Mouse (Mus musculus) hindbrain, embryonic 11.5 days (tissue): ENCODE measurements around the gene Pnmal1. TPM values are rescaled to one million over a fixed set of nuclear protein-coding genes. Genes with fewer than 3 reads are reported as not detected.
A peak's percentile ranks its signal among the peaks of the same experiment; 100 is the strongest.

Source experiments
- ATAC-seq: fragments of 200-750 bp; cut with Nextera tagmentation; 2 replicates; pipeline ENCODE4 v1.8.0; 2017; ENCODE audit warnings: mild to moderate bottlenecking, moderate TSS enrichment, moderate library complexity; ENCODE audit not compliant: low FRiP score
- DNase-seq: peaks from one replicate; pipeline ENCODE4 v3.0.0-alpha.2; 2015; ENCODE audit warnings: low spot score
- H3K27ac ChIP-seq: fragments of 300-500 bp; sonication (generic); 2 replicates; pipeline ENCODE4 v1.5.1; 2014; ENCODE audit warnings: mild to moderate bottlenecking, low read depth, low read length
- H3K27me3 ChIP-seq: fragments of 300-500 bp; sonication (generic); 2 replicates; pipeline ENCODE4 v1.6.1; 2014; ENCODE audit warnings: mild to moderate bottlenecking, low read length, moderate library complexity, mixed read lengths; ENCODE audit not compliant: control insufficient read depth, insufficient read depth
- H3K36me3 ChIP-seq: fragments of 300-500 bp; sonication (generic); 2 replicates; pipeline ENCODE4 v1.6.1; 2014; ENCODE audit warnings: mild to moderate bottlenecking, low read length, moderate library complexity, mixed read lengths; ENCODE audit not compliant: control insufficient read depth, insufficient read depth
- H3K4me1 ChIP-seq: fragments of 300-500 bp; sonication (generic); replicated peaks from 2 replicates; pipeline ENCODE4 v1.6.1; 2014; ENCODE audit warnings: low read length, mixed read lengths; ENCODE audit not compliant: control insufficient read depth, insufficient read depth
- H3K4me2 ChIP-seq: fragments of 300-500 bp; sonication (generic); replicated peaks from 2 replicates; pipeline ENCODE4 v1.6.1; 2014; ENCODE audit warnings: mild to moderate bottlenecking, low read depth, low read length
- H3K4me3 ChIP-seq: fragments of 300-500 bp; sonication (generic); 2 replicates; pipeline ENCODE4 v1.5.1; 2014; ENCODE audit warnings: low read depth, low read length
- H3K9ac ChIP-seq: fragments of 300-500 bp; sonication (generic); 2 replicates; pipeline ENCODE4 v1.6.1; 2014; ENCODE audit warnings: low read depth, low read length
- H3K9me3 ChIP-seq: fragments of 300-500 bp; sonication (generic); 2 replicates; pipeline ENCODE4 v1.6.1; 2016; ENCODE audit warnings: low read length; ENCODE audit not compliant: control insufficient read depth
- WGBS: fragments of 180-500 bp; shearing (Covaris S2); extraction: QIAGEN DNeasy Blood & Tissue Kit; methylation state at CpG from one replicate; pipeline ENCODE4 v1.1.7; 2014; 5-methylcytosine and 5-hydroxymethylcytosine counted together
- polyA plus RNA-seq: library from polyadenylated mRNA; unstranded; fragments of >200 nt; fragmentation: Nextera tagmentation; extraction: Ambion mirVana; gene quantifications from 2 replicates; pipeline ENCODE4 v1.2.1, GENCODE M21; 2014

The Pnmal1 gene
- polyA plus RNA-seq, 1 experiment from 2014 or later, result 17.6 TPM

DNA sequence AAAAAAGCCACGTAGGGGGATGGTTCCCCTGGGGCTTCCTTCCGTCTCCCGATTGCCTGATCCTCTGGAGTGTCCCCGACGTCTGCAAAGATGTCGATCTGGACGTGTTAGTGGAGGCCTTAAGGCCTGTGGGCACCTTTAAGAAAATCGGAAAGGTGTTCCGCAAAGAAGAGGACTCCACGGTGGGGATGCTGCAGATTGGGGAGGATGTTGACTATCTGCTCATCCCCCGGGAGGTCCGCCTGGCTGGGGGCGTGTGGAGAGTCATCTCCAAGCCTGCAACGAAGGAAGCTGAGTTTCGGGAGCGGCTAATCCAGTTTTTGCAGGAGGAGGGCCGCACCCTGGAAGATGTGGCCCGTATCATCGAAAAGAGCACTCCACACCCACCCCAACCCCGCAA lies 34.9 kb downstream of the Pnmal1 start:
- H3K4me1 ChIP-seq, result peaks cover 8% of the 10 kb centered on the region; the same call in 1 of the 2 replicates

DNA sequence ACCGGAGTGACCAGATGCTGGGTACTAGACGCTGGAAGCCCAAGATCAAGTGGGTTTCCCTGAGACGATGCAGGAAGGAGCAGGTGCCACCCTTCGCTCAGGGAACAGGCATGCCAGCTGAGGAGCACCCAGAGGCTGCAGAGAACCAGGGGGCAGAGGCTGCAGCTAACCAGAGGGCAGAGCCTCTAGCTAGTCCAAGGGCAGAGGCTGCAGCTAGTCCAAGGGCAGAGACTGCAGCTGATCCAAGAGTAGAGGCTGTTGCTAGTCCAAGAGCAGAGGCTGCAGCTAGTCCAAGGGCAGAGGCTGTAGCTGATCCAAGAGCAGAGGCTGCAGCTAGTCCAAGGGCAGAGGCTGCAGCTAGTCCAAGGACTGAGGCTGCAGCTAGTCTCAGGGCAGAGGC lies 35.9 kb downstream of the Pnmal1 start:
- Histone ChIP-seq H3K9ac (no peak overlapping the region), H3K4me1 (peaks cover 8% of the 10 kb centered on the region; the same call in 1 of the 2 replicates), H3K4me2 (no peak overlapping the region), H3K27ac (no peak overlapping the region), H3K27me3 (no peaks in the 10 kb centered on the region), H3K4me3 (no peak overlapping the region), H3K9me3 (no peaks in the 10 kb centered on the region), H3K36me3 (no peaks in the 10 kb centered on the region)
- ATAC-seq, result no peak
- no peak for DNase-seq
- 95% methylated on average over 4 of the region's 4 CpGs for WGBS

More for the DNA sequence above, 34.9 kb downstream of the Pnmal1 start:
- Histone ChIP-seq H3K4me3 (peak overlapping the region; percentile 44), H3K27me3 (no peaks in the 10 kb centered on the region), H3K9me3 (no peaks in the 10 kb centered on the region), H3K36me3 (no peaks in the 10 kb centered on the region), H3K27ac (no peak overlapping the region), H3K9ac (peak overlapping the region; percentile 34), H3K4me2 (peak overlapping the region; percentile 49)
- 12% methylated on average over 20 of the region's 20 CpGs for WGBS
- ATAC-seq (no peak), DNase-seq (no peak)

DNA sequence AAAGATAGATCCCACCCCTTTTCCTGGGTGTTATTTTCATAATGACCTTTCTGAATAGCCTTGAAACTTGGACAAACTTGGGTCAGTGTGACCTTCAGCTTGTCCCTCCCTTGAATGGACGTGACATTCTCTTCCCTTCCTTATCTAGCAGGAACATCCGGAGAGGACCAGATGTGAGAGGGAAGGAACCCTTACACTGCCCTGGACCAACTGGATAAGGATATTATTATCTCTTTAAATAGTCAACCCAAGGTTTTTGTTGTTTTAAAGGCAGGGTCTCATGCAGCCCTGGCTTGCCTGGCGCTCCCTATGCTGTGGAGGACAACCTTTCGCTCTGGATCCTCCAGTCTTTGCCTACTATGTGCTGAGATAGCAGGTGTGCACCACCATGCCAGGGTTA lies 39.8 kb downstream of the Pnmal1 start:
- Histone ChIP-seq H3K4me2 (no peak overlapping the region), H3K9ac (no peak overlapping the region), H3K4me3 (no peak overlapping the region), H3K4me1 (no peaks in the 10 kb centered on the region), H3K9me3 (no peaks in the 10 kb centered on the region), H3K27ac (no peak overlapping the region), H3K36me3 (no peaks in the 10 kb centered on the region), H3K27me3 (no peaks in the 10 kb centered on the region)
- DNase-seq (no peak), ATAC-seq (0 out of 2 replicates have a peak, but pooled peaks have one; percentile 2)
- WGBS, result 75% methylated on average over 4 of the region's 4 CpGs

DNA sequence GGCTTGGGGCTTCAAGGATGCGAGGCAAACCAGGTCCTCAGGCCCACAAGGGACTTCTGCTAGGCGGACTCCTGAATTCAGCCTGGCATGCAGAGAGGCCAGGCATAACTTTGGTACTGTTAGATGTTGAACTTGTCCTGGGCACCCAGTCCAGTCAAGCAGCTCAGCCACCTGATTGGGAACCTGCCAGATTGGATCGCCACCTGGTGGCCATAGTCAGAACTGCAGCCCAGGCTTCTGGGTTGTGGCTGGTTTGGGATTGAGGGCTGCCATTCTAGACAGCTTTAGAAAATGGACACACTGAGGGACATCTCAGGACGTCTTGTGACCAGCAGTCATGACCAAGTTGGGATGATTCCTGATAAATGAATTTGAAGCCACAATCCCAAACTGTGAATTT lies 40.2 kb downstream of the Pnmal1 start:
- no peaks in the 10 kb centered on the region for H3K36me3 ChIP-seq

DNA sequence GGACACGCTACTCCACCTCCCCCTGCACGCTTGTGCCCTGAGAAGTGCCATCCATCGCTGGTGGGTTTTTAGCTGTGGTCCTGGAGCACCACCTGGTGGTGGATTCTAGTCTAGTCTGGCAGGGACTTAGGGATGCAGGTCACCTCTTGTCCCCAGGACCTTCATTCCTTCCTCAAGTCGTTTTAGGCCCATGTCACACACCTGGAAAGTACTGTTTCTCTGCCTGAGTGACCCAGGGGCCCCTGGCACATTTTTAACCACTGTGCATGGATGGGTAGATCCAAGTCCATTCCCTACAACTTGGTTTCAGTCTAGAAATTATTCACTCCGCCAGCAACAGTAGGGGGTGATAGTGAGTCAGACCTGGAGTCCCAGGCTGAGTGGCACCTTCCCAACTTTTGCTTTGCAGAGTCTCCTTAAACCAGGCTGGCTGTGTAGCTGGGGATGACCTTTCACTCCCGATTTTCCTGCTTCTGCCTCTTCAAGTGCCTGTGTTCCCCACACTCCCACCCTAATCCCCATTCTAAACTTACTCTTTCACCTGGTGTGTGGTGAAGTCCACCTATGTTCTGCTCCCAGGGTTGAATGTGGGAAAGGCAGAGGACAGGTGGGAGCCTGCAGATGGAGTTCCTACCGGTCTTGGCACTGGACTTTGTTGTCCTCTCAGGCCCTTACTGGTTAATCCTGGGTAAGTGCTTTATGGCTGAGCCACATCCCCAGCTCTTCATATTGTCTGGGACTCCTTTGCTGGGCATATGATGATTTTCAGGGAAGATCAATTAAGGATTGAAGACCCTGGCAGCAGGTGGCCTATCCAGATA lies 43.1 kb downstream of the Pnmal1 start:
- Histone ChIP-seq H3K27me3 (no peaks in the 10 kb centered on the region), H3K9me3 (no peaks in the 10 kb centered on the region), H3K4me1 (no peaks in the 10 kb centered on the region), H3K9ac (no peak overlapping the region), H3K27ac (no peak overlapping the region), H3K36me3 (peaks cover 15% of the 10 kb centered on the region), H3K4me2 (no peak overlapping the region), H3K4me3 (no peak overlapping the region)
- ATAC-seq (peak; percentile 66; the same call in 1 of the 2 replicates), DNase-seq (peak; percentile 91)
- WGBS, result 17% methylated on average over 7 of the region's 7 CpGs

More for the DNA sequence above, 40.2 kb downstream of the Pnmal1 start:
- Histone ChIP-seq H3K9me3 (no peaks in the 10 kb centered on the region), H3K27me3 (no peaks in the 10 kb centered on the region), H3K9ac (no peak overlapping the region), H3K27ac (no peak overlapping the region), H3K4me3 (no peak overlapping the region), H3K4me1 (no peaks in the 10 kb centered on the region), H3K4me2 (no peak overlapping the region)
- 0 out of 2 replicates have a peak, but pooled peaks have one; percentile 44 for ATAC-seq
- DNase-seq, result peak; percentile 93
- WGBS, result 30% methylated on average over 4 of the region's 4 CpGs

DNA sequence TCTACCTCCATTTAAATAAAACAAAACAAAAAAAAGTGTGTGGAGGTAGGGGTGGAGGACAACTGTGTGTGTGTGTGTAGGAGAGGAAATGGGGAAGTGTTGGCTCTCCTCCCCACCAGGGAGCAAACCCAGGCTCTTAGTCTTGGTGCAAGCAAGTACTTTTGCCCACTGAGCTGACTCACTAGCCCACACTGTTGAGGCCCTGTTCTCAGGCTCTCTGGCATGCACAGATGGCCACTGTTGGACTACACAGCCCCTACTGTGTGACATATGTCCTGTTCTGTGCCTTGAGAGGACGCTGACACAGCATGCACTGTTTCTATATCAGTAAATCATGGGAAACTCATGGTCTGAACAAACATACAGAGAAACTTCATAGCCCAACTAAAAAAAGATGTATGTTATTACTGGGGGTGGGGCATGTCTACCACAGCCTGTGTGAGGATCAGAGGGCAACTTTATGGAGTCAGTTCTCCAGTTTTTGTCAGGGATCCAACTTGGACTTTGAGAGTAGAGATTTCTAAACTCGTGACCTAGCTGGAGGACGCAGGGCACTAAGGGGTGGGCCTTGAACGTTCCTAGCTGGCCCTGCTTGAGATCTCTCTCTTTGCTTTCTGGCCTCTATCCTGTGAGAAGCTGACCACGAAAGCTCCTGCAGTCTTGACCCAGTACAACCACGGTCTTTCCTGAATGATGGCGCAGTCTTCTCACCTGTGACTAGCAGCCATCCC lies 43.9 kb downstream of the Pnmal1 start:
- no peak for ATAC-seq
- H3K9me3 ChIP-seq, result no peaks in the 10 kb centered on the region
- no peak overlapping the region for H3K4me3 ChIP-seq
- no peak overlapping the region for H3K27ac ChIP-seq
- H3K9ac ChIP-seq, result no peak overlapping the region
- no peak for DNase-seq
- no peak overlapping the region for H3K4me2 ChIP-seq
- no peaks in the 10 kb centered on the region for H3K4me1 ChIP-seq
- peaks cover 18% of the 10 kb centered on the region for H3K36me3 ChIP-seq
- 87% methylated on average over 7 of the region's 7 CpGs for WGBS
- no peaks in the 10 kb centered on the region for H3K27me3 ChIP-seq

DNA sequence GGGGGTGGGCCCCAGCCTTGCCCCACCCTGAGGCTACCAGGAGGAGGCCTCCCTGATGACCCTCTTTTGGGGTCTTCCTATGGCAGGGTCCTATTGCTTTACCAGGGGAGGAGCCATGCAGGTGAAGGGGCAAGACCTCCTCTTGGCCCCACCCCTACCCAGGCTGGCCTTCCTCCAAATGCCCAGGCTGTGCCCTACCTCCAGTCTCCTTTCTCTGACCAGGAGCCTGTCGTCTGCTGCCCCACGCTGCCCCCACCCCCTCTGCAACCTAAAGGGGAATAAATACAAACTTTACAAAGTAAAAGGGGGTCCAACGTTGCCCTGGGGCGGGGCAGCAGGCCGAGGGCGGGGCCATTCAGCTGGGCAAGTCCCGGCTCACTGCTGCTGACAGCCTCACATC lies 45.2 kb downstream of the Pnmal1 start:
- WGBS, result 85% methylated on average over 7 of the region's 7 CpGs
- Histone ChIP-seq H3K27ac (no peak overlapping the region), H3K9ac (no peak overlapping the region), H3K36me3 (peaks cover 20% of the 10 kb centered on the region), H3K27me3 (no peaks in the 10 kb centered on the region), H3K4me1 (no peaks in the 10 kb centered on the region), H3K9me3 (no peaks in the 10 kb centered on the region), H3K4me3 (no peak overlapping the region), H3K4me2 (no peak overlapping the region)
- no peak for ATAC-seq
- no peak for DNase-seq

DNA sequence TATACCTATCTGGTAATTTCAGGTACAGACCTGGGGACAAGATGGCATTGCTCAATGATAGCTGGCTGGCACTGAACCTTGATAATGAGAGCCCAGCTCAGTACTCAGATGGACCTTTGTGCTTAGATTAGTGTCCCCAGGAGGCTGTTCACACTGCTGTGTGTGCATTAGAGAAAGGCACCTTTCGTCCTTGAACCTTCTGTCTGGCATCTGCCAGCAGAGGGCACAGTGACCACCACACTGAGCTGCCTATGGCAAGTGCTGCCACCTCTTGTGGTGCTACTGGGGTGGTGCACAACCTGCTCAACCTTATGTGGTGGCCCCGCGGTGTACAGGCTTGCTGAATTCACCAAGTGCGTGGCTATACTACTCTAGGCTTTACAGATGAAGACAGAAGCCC lies 47.8 kb downstream of the Pnmal1 start:
- ATAC-seq (no peak), DNase-seq (no peak)
- no peaks in the 10 kb centered on the region for H3K27me3 ChIP-seq
- WGBS, result 93% methylated on average over 4 of the region's 4 CpGs
- H3K9ac ChIP-seq, result no peak overlapping the region
- no peaks in the 10 kb centered on the region for H3K9me3 ChIP-seq
- H3K36me3 ChIP-seq, result peaks cover 25% of the 10 kb centered on the region
- no peak overlapping the region for H3K4me2 ChIP-seq
- H3K4me1 ChIP-seq, result no peaks in the 10 kb centered on the region
- no peak overlapping the region for H3K4me3 ChIP-seq
- H3K27ac ChIP-seq, result no peak overlapping the region
